In genomic region chr5:57757436-57757898, GRCm38 (mm10) we compare ENCODE assay signal across 11 mouse cellular contexts. TPM values are rescaled to one million over a fixed set of nuclear protein-coding genes. Genes with fewer than 3 reads are reported as not detected.
DNase-seq lines count a peak whose midpoint lies in the region; ATAC-seq and TF ChIP-seq lines count a peak whose summit lies in the region.
"Had no signal": no experiment of that assay in that cellular context is flagged by ENCODE, and none has a peak within 500 bp of the region (broad histone marks: within the 10 kb centered on the region; RNA-seq: fewer than 3 reads in every experiment).

No protein-coding gene starts in this region.

- peak overlapping the region; percentile 25; the same call in 1 of the 2 replicates for H3K27ac ChIP-seq in kidney, embryonic 14.5 days (ENCODE audit: low read depth, low read length)
- no peak overlapping the region for H3K27ac ChIP-seq in limb, embryonic 11.5 days (replicated peaks; ENCODE audit: low read depth, low read length)
- H3K27ac ChIP-seq: forebrain, embryonic 13.5 days; hindbrain, embryonic 12.5 days had no signal

- no peaks in the 10 kb centered on the region for H3K79me3 ChIP-seq in C2C12 (ENCODE audit: low read depth)

- peaks cover 5% of the 10 kb centered on the region; the same call in 1 of the 2 replicates for H3K4me1 ChIP-seq in kidney, embryonic 14.5 days (ENCODE audit: control insufficient read depth, insufficient read depth, low read length)
- H3K4me1 ChIP-seq in limb, embryonic 11.5 days (ENCODE audit: control insufficient read depth, insufficient read depth, low read length) = no peaks in the 10 kb centered on the region; the same call in 1 of the 2 replicates

- no peak for DNase-seq in kidney, postnatal 36 days
- peak; percentile 39 for DNase-seq in brain, embryonic 14.5 days (ENCODE audit: low read depth)
- DNase-seq in limb, embryonic 11.5 days (ENCODE audit: low spot score) = peak; percentile 23
- no peak for DNase-seq in adrenal gland, postnatal 4 days (ENCODE audit: low spot score in 2 of 2)
- DNase-seq in right cerebral cortex, postnatal 25 days = no peak
- no peak for DNase-seq in layer of hippocampus, adult 18-20 months (ENCODE audit: low spot score in 2 of 2)

- H3K4me3 ChIP-seq in kidney, embryonic 14.5 days (ENCODE audit: low read length) = no peak overlapping the region
- no peak overlapping the region for H3K4me3 ChIP-seq in C2C12 (ENCODE audit: insufficient read depth, poor library complexity, severe bottlenecking)
- no peak overlapping the region for H3K4me3 ChIP-seq in limb, embryonic 11.5 days (ENCODE audit: low read depth, low read length)
- H3K4me3 ChIP-seq: forebrain, embryonic 13.5 days; hindbrain, embryonic 12.5 days had no signal

- no peaks in the 10 kb centered on the region for H3K79me2 ChIP-seq in C2C12 (ENCODE audit: control insufficient read depth, insufficient read depth)

- H3K9ac ChIP-seq in kidney, embryonic 14.5 days (ENCODE audit: low read depth, low read length) = no peak overlapping the region
- no peak overlapping the region for H3K9ac ChIP-seq in limb, embryonic 11.5 days (ENCODE audit: low read length)
- H3K9ac ChIP-seq: forebrain, embryonic 13.5 days; hindbrain, embryonic 12.5 days had no signal

- TF ChIP-seq CTCF in C2C12 (IDR thresholded peaks at IDR 0.05; ENCODE audit: control insufficient read depth, insufficient read depth, insufficient read length) = no peak
- no peak for TF ChIP-seq CTCF in brain, embryonic 14.5 days (IDR thresholded peaks at IDR 0.05; ENCODE audit: borderline replicate concordance, extremely low read depth, insufficient read depth, insufficient read length)

- peak; percentile 81 for ATAC-seq in kidney, embryonic 14.5 days (ENCODE audit: low FRiP score, low TSS enrichment)
- no peak for ATAC-seq in limb, embryonic 11.5 days (ENCODE audit: insufficient number of reproducible peaks, low FRiP score, low TSS enrichment, low read depth)
- ATAC-seq: forebrain, embryonic 13.5 days had no signal

- H3K36me3 ChIP-seq in kidney, embryonic 14.5 days (ENCODE audit: control insufficient read depth, insufficient read depth, low read length) = no peaks in the 10 kb centered on the region
- H3K36me3 ChIP-seq in C2C12 (ENCODE audit: control insufficient read depth, insufficient read depth) = no peaks in the 10 kb centered on the region
- no peaks in the 10 kb centered on the region for H3K36me3 ChIP-seq in limb, embryonic 11.5 days (ENCODE audit: control insufficient read depth, insufficient read depth, low read length)
- H3K36me3 ChIP-seq: hindbrain, embryonic 12.5 days had no signal

- no peak overlapping the region for H3ac ChIP-seq in C2C12 (ENCODE audit: control insufficient read depth, insufficient read length, low read depth)

- no peak overlapping the region for H3K4me2 ChIP-seq in kidney, embryonic 14.5 days (replicated peaks; ENCODE audit: low read depth, low read length)
- no peak overlapping the region for H3K4me2 ChIP-seq in limb, embryonic 11.5 days (ENCODE audit: low read depth, severe bottlenecking)
- H3K4me2 ChIP-seq: forebrain, embryonic 13.5 days; hindbrain, embryonic 12.5 days had no signal

- TF ChIP-seq POLR2A in brain, embryonic 14.5 days (IDR thresholded peaks at IDR 0.05; ENCODE audit: borderline replicate concordance, extremely low read depth, insufficient read depth, insufficient read length, poor library complexity, severe bottlenecking) = no peak

- 23% methylated on average over 4 of the region's 4 CpGs for WGBS in kidney, embryonic 14.5 days
- 44% methylated on average over 4 of the region's 4 CpGs for WGBS in limb, embryonic 11.5 days

- no peaks in the 10 kb centered on the region for H3K9me3 ChIP-seq in kidney, embryonic 14.5 days (ENCODE audit: control insufficient read depth, low read length)
- H3K9me3 ChIP-seq in limb, embryonic 11.5 days (ENCODE audit: control insufficient read depth, low read length) = no peaks in the 10 kb centered on the region
- H3K9me3 ChIP-seq: forebrain, embryonic 13.5 days; hindbrain, embryonic 12.5 days had no signal

- no peaks in the 10 kb centered on the region for H3K27me3 ChIP-seq in kidney, embryonic 14.5 days (ENCODE audit: control insufficient read depth, insufficient read depth, low read length)
- no peaks in the 10 kb centered on the region for H3K27me3 ChIP-seq in C2C12 (ENCODE audit: control insufficient read depth, insufficient read depth, insufficient read length)
- H3K27me3 ChIP-seq in limb, embryonic 11.5 days (ENCODE audit: control insufficient read depth, insufficient read depth, low read length) = no peaks in the 10 kb centered on the region
- H3K27me3 ChIP-seq: forebrain, embryonic 13.5 days; hindbrain, embryonic 12.5 days; Patski had no signal

TF ChIP-seq in C2C12, 6 proteins besides CTCF, POLR2A, EP300 and RAD21:
- TF ChIP-seq MYOD1 (IDR thresholded peaks at IDR 0.05; ENCODE audit: control insufficient read depth, insufficient read length, low read depth) (no peak), CEBPB (IDR thresholded peaks at IDR 0.05; ENCODE audit: low read depth) (no peak), MAX (IDR thresholded peaks at IDR 0.05) (no peak), USF1 (IDR thresholded peaks at IDR 0.05; ENCODE audit: low read depth) (peak; percentile 23), FOSL1 (IDR thresholded peaks at IDR 0.05; ENCODE audit: insufficient read depth, low read length, poor library complexity, severe bottlenecking) (no peak), MYOG (IDR thresholded peaks at IDR 0.05; ENCODE audit: control insufficient read depth, extremely low read depth, insufficient read length) (no peak)

RNA-seq across cellular contexts. Expression of gene Pcdh7, which starts 39.7 kb away (rescaled TPM):
- 6.5 and 7.6 TPM in 2 replicates for polyA plus RNA-seq in kidney, embryonic 14.5 days (2014; fragmentation: Nextera tagmentation; extraction: Ambion mirVana)
- 24.7 TPM for polyA plus RNA-seq in C2C12 (2012; fragmentation: generic; extraction: Trizol)
- polyA plus RNA-seq in brain, embryonic 14.5 days (2012; rRNA removed) = 10.0 and 25.8 TPM in 2 replicates
- polyA plus RNA-seq in limb, embryonic 11.5 days (2014; fragmentation: Nextera tagmentation; extraction: Ambion mirVana) = 5.1 and 6.8 TPM in 2 replicates
- 10 to 100 TPM; 10.0 to 14.8 TPM for total RNA-seq in adrenal gland, postnatal 4 days (2021)
- 10 to 100 TPM; 57.1 to 58.3 TPM for total RNA-seq in layer of hippocampus, adult 18-20 months (2021)

Comparison
In these comparisons a context has a peak if more than half of its experiments do, and no peak if none do; other contexts are left out.
1. DNase-seq: peak in brain, embryonic 14.5 days (single experiment) and limb, embryonic 11.5 days (single experiment); none in kidney, postnatal 36 days (0 of 2), adrenal gland, postnatal 4 days (0 of 2), right cerebral cortex, postnatal 25 days (single experiment) and layer of hippocampus, adult 18-20 months (0 of 2).